In the genomic region with DNA sequence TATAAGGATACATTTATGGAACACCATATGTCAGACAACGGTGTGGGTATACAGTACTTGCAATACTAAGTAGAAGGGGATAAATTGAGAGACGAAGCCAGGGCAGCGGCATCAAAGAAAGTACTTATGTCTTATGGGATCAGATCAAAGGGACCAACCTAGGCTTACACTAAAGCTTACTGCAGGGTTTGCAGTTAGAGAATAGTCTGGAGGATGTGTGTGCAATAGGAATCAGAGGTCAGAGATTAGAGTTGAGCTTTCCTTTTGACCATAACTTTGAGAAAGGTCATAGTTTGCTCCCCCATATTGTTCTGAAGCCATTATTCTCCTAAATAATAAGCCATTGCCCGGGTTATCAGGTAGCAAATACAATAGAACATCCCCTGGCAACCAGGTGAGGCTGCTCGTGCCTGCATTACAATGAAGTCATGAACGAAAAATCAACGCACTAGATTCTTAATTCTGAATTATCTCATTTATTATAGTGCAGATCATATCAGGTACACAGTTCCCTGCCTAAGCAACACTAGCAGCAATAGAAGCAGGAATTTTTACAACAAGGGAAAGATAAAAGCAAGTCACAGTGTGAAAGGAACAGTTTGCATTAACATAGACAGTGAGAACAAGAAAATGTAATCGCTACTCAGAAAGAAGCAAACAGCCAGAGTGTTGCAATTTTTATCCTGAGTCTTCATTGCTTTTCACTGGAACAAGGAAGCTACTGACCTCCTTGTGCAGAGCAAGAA, we compare ENCODE assay signal across 26 mouse cellular contexts. TPM values are rescaled to one million over a fixed set of nuclear protein-coding genes. Genes with fewer than 3 reads are reported as not detected.
"Had no signal": no experiment of that assay in that cellular context is flagged by ENCODE, and none has a peak within 500 bp of the region (broad histone marks: within the 10 kb centered on the region; RNA-seq: fewer than 3 reads in every experiment).

No protein-coding gene starts in this region.

- H3K4me2 ChIP-seq: lung, embryonic 14.5 days; midbrain, embryonic 12.5 days; midbrain, embryonic 15.5 days; neural tube, embryonic 12.5 days had no signal

- ATAC-seq: midbrain, embryonic 15.5 days had no signal

- H3K9ac ChIP-seq: liver, embryonic 14.5 days; lung, embryonic 14.5 days; midbrain, embryonic 12.5 days; midbrain, embryonic 15.5 days; neural tube, embryonic 12.5 days had no signal

- H3K36me3 ChIP-seq: midbrain, embryonic 12.5 days; midbrain, embryonic 15.5 days; neural tube, embryonic 12.5 days had no signal

- DNase-seq: lung, adult 18-20 months; lung, embryonic 14.5 days; lung, postnatal 14 days; lung, postnatal 36 days; retina, postnatal 1 day; right cerebral cortex, adult 18-20 months; right cerebral cortex, postnatal 25 days; right cerebral cortex, postnatal 4 days; spleen, adult 18-20 months; thymus, adult 18-20 months; thymus, postnatal 14 days; thymus, postnatal 36 days had no signal

- H3K27ac ChIP-seq: liver, embryonic 14.5 days; macrophage; midbrain, embryonic 12.5 days; midbrain, embryonic 15.5 days; neural tube, embryonic 12.5 days had no signal

- H3K4me1 ChIP-seq: megakaryocyte, embryonic 14.5 days; midbrain, embryonic 12.5 days; midbrain, embryonic 15.5 days; neural tube, embryonic 12.5 days had no signal

- H3K4me3 ChIP-seq: midbrain, embryonic 12.5 days; midbrain, embryonic 15.5 days; neural tube, embryonic 12.5 days had no signal

- H3K27me3 ChIP-seq: megakaryocyte, embryonic 14.5 days; midbrain, embryonic 12.5 days; midbrain, embryonic 15.5 days; neural tube, embryonic 12.5 days had no signal

- H3K9me3 ChIP-seq: midbrain, embryonic 12.5 days; midbrain, embryonic 15.5 days; neural tube, embryonic 12.5 days had no signal

RNA-seq across cellular contexts. Expression of gene Krtap26-1, which starts 1.1 kb away (rescaled TPM):
- polyA plus RNA-seq: liver, embryonic 14.5 days; liver, embryonic 16.5 days; lung, embryonic 14.5 days; lung, embryonic 16.5 days; macrophage; midbrain, embryonic 12.5 days; midbrain, embryonic 15.5 days; midbrain, postnatal 0 days; neural tube, embryonic 12.5 days; neural tube, embryonic 14.5 days; small intestine, adult 2 months; stomach, embryonic 14.5 days; stomach, embryonic 16.5 days; thymus, postnatal 0 days had no signal

RNA-seq across cellular contexts. Expression of gene 2310079G19Rik, which starts 19.1 kb away (rescaled TPM):
- polyA plus RNA-seq: liver, embryonic 14.5 days; liver, embryonic 16.5 days; lung, embryonic 14.5 days; lung, embryonic 16.5 days; macrophage; midbrain, embryonic 12.5 days; midbrain, embryonic 15.5 days; midbrain, postnatal 0 days; neural tube, embryonic 12.5 days; neural tube, embryonic 14.5 days; small intestine, adult 2 months; stomach, embryonic 14.5 days; stomach, embryonic 16.5 days; thymus, postnatal 0 days had no signal

RNA-seq across cellular contexts. Expression of gene Krtap27-1, which starts 24.9 kb away (rescaled TPM):
- polyA plus RNA-seq: liver, embryonic 14.5 days; liver, embryonic 16.5 days; lung, embryonic 14.5 days; lung, embryonic 16.5 days; macrophage; midbrain, embryonic 12.5 days; midbrain, embryonic 15.5 days; midbrain, postnatal 0 days; neural tube, embryonic 12.5 days; neural tube, embryonic 14.5 days; small intestine, adult 2 months; stomach, embryonic 14.5 days; stomach, embryonic 16.5 days; thymus, postnatal 0 days had no signal

RNA-seq across cellular contexts. Expression of gene Krtap24-1, which starts 34.5 kb away (rescaled TPM):
- polyA plus RNA-seq: liver, embryonic 14.5 days; liver, embryonic 16.5 days; lung, embryonic 14.5 days; lung, embryonic 16.5 days; macrophage; midbrain, embryonic 12.5 days; midbrain, embryonic 15.5 days; midbrain, postnatal 0 days; neural tube, embryonic 12.5 days; neural tube, embryonic 14.5 days; small intestine, adult 2 months; stomach, embryonic 14.5 days; stomach, embryonic 16.5 days; thymus, postnatal 0 days had no signal
